Mouse (Mus musculus) MEL (cell line): Measurements from ENCODE around the gene Galnt10. TPM values are rescaled to one million over a fixed set of nuclear protein-coding genes. Genes with fewer than 3 reads are reported as not detected.

ENCODE experiments used
- DNase-seq: peaks from one replicate; pipeline ENCODE4 v3.0.0; 2011; ENCODE audit warnings: low read depth, low spot score
- H3K27ac ChIP-seq: 2 replicates; pipeline ENCODE4 v1.5.1; 2012; ENCODE audit warnings: low read depth, mild to moderate bottlenecking, control low read depth, low read length, moderate library complexity; ENCODE audit not compliant: control insufficient read depth
- H3K27me3 ChIP-seq, 2 experiments: fragments of 150-350 bp in 1 of 2; sonication (generic) in 1 of 2; 2 replicates each; pipeline ENCODE4 v1.6.1; 2012; ENCODE audit warnings: low read length in 2 of 2, mild to moderate bottlenecking in 2 of 2, improper control_type of control experiment in 1 of 2, moderate library complexity in 1 of 2; ENCODE audit not compliant: insufficient read depth in 2 of 2, control insufficient read depth in 1 of 2
- H3K36me3 ChIP-seq, 2 experiments: 2 replicates each; pipeline ENCODE4 v1.6.1; 2012 to 2014; ENCODE audit warnings: low read length in 2 of 2, improper control_type of control experiment in 1 of 2, inconsistent platforms in 1 of 2, mild to moderate bottlenecking in 1 of 2; ENCODE audit not compliant: insufficient read depth in 2 of 2, control insufficient read depth in 1 of 2
- H3K4me1 ChIP-seq, 2 experiments: fragments of 150-350 bp in 1 of 2; sonication (generic) in 1 of 2; 2 replicates each; pipeline ENCODE4 v1.6.1; 2012; ENCODE audit warnings: low read length in 2 of 2, improper control_type of control experiment in 1 of 2, mild to moderate bottlenecking in 1 of 2; ENCODE audit not compliant: insufficient read depth in 2 of 2, control insufficient read depth in 1 of 2
- H3K4me3 ChIP-seq, 2 experiments: fragments of 150-350 bp in 1 of 2; sonication (generic) in 1 of 2; 2 replicates each; pipeline ENCODE4 v1.5.1; 2012; ENCODE audit warnings: low read depth in 2 of 2, low read length in 2 of 2, mild to moderate bottlenecking in 2 of 2, moderate library complexity in 2 of 2, control low read depth in 1 of 2, improper control_type of control experiment in 1 of 2; ENCODE audit not compliant: control insufficient read depth in 1 of 2, insufficient read depth in 1 of 2
- H3K79me2 ChIP-seq: 2 replicates; pipeline ENCODE4 v1.6.1; 2012; ENCODE audit warnings: mild to moderate bottlenecking, low read length, moderate library complexity; ENCODE audit not compliant: control insufficient read depth, poor library complexity, insufficient read depth
- H3K9ac ChIP-seq: 2 replicates; pipeline ENCODE4 v1.6.1; 2012; ENCODE audit warnings: low read depth, mild to moderate bottlenecking, control low read depth, low read length, moderate library complexity; ENCODE audit not compliant: control insufficient read depth, poor library complexity, severe bottlenecking
- H3K9me3 ChIP-seq: fragments of 150-350 bp; sonication (generic); replicated peaks from 2 replicates; pipeline ENCODE4 v1.6.1; 2012; ENCODE audit warnings: mild to moderate bottlenecking, low read length, improper control_type of control experiment, moderate library complexity; ENCODE audit not compliant: insufficient read depth
- CHD1 ChIP-seq: IDR thresholded peaks from 2 replicates; pipeline ENCODE4 v1.6.1; 2012; ENCODE audit warnings: low read depth, mild to moderate bottlenecking, inconsistent platforms, low read length, improper control_type of control experiment
- E2F4 ChIP-seq: IDR thresholded peaks from 2 replicates; pipeline ENCODE4 v1.6.1; 2011; ENCODE audit warnings: low read depth, low read length, improper control_type of control experiment, borderline replicate concordance
- EP300 ChIP-seq, 2 experiments: IDR thresholded peaks; 2 replicates each; pipeline ENCODE4 v1.6.1; 2011; ENCODE audit warnings: improper control_type of control experiment in 2 of 2, low read length in 2 of 2, low read depth in 1 of 2, mild to moderate bottlenecking in 1 of 2
- ETS1 ChIP-seq: IDR thresholded peaks from 2 replicates; pipeline ENCODE4 v1.6.1; 2012; ENCODE audit warnings: low read depth, mild to moderate bottlenecking, inconsistent platforms, low read length, improper control_type of control experiment, moderate library complexity
- GABPA ChIP-seq: IDR thresholded peaks from 2 replicates; pipeline ENCODE4 v1.6.1; 2012; ENCODE audit warnings: low read depth, mild to moderate bottlenecking, inconsistent platforms, low read length, improper control_type of control experiment, moderate library complexity
- HCFC1 ChIP-seq: IDR thresholded peaks from 2 replicates; pipeline ENCODE4 v1.6.1; 2012; ENCODE audit warnings: low read depth, mild to moderate bottlenecking, inconsistent platforms, low read length, improper control_type of control experiment, moderate library complexity
- JUND ChIP-seq: IDR thresholded peaks from 2 replicates; pipeline ENCODE4 v1.6.1; 2011; ENCODE audit warnings: low read depth, mild to moderate bottlenecking, improper control_type of control experiment, low read length
- KAT2A ChIP-seq: conservative IDR thresholded peaks from 2 replicates; pipeline ENCODE4 v1.6.1; 2012; ENCODE audit warnings: low read depth, low read length, improper control_type of control experiment, inconsistent platforms
- MAX ChIP-seq: IDR thresholded peaks from 2 replicates; pipeline ENCODE4 v1.6.1; 2011; ENCODE audit warnings: low read length, improper control_type of control experiment
- MAZ ChIP-seq: IDR thresholded peaks from 2 replicates; pipeline ENCODE4 v1.6.1; 2012; ENCODE audit warnings: low read depth, mild to moderate bottlenecking, inconsistent platforms, low read length, improper control_type of control experiment
- MEF2A ChIP-seq: IDR thresholded peaks from 2 replicates; pipeline ENCODE4 v1.6.1; 2014; ENCODE audit warnings: low read depth, mild to moderate bottlenecking, inconsistent platforms, low read length, improper control_type of control experiment; ENCODE audit not compliant: poor library complexity, insufficient replicate concordance, severe bottlenecking; ENCODE audit errors: extremely low read depth
- MXI1 ChIP-seq: IDR thresholded peaks from 2 replicates; pipeline ENCODE4 v1.6.1; 2011; ENCODE audit warnings: mild to moderate bottlenecking, low read depth, low read length, improper control_type of control experiment
- MYC ChIP-seq: IDR thresholded peaks from 2 replicates; pipeline ENCODE4 v1.6.1; 2011; ENCODE audit warnings: low read depth, mild to moderate bottlenecking, low read length, improper control_type of control experiment, moderate library complexity
- NRF1 ChIP-seq: IDR thresholded peaks from 2 replicates; pipeline ENCODE4 v1.6.1; 2014; ENCODE audit warnings: low read depth, mild to moderate bottlenecking, inconsistent platforms, low read length, improper control_type of control experiment, moderate library complexity; ENCODE audit not compliant: poor library complexity, insufficient read depth, severe bottlenecking
- POLR2A ChIP-seq, 2 experiments: IDR thresholded peaks; 2 replicates each; pipeline ENCODE4 v1.6.1; 2011 to 2012; ENCODE audit warnings: low read length in 2 of 2, mild to moderate bottlenecking in 2 of 2, control low read depth in 1 of 2, improper control_type of control experiment in 1 of 2, low read depth in 1 of 2, moderate library complexity in 1 of 2; ENCODE audit not compliant: control insufficient read depth in 1 of 2, insufficient read depth in 1 of 2, poor library complexity in 1 of 2
- POLR2AphosphoS5 ChIP-seq: IDR thresholded peaks from 2 replicates; pipeline ENCODE4 v1.6.1; 2012; ENCODE audit warnings: low read depth, borderline replicate concordance, mild to moderate bottlenecking, inconsistent platforms, low read length, moderate library complexity, mixed read lengths
- RAD21 ChIP-seq: IDR thresholded peaks from 2 replicates; pipeline ENCODE4 v1.6.1; 2011; ENCODE audit warnings: mild to moderate bottlenecking, low read depth, low read length, improper control_type of control experiment
- RCOR1 ChIP-seq: IDR thresholded peaks from 2 replicates; pipeline ENCODE4 v1.6.1; 2012; ENCODE audit warnings: low read depth, mild to moderate bottlenecking, inconsistent platforms, low read length, improper control_type of control experiment
- TAL1 ChIP-seq: IDR thresholded peaks from 2 replicates; pipeline ENCODE4 v1.6.1; 2012; ENCODE audit warnings: mild to moderate bottlenecking, inconsistent platforms, low read length, moderate library complexity, mixed read lengths
- TBP ChIP-seq: IDR thresholded peaks from 2 replicates; pipeline ENCODE4 v1.8.0; 2011; ENCODE audit warnings: low read depth, low read length, improper control_type of control experiment
- UBTF ChIP-seq: IDR thresholded peaks from 2 replicates; pipeline ENCODE4 v1.6.1; 2012; ENCODE audit warnings: low read depth, mild to moderate bottlenecking, inconsistent platforms, low read length, improper control_type of control experiment, moderate library complexity, borderline replicate concordance; ENCODE audit not compliant: insufficient read depth
- USF1 ChIP-seq: IDR thresholded peaks from 2 replicates; pipeline ENCODE4 v1.6.1; 2014; ENCODE audit warnings: low read depth, mild to moderate bottlenecking, inconsistent platforms, low read length, improper control_type of control experiment, moderate library complexity
- ZKSCAN1 ChIP-seq: IDR thresholded peaks from 2 replicates; pipeline ENCODE4 v1.6.1; 2012; ENCODE audit warnings: low read depth, mild to moderate bottlenecking, inconsistent platforms, low read length, improper control_type of control experiment, moderate library complexity
- ZMIZ1 ChIP-seq: IDR thresholded peaks from 2 replicates; pipeline ENCODE4 v1.6.1; 2012; ENCODE audit warnings: low read depth, mild to moderate bottlenecking, inconsistent platforms, low read length, improper control_type of control experiment, moderate library complexity
- polyA plus RNA-seq, 2 experiments: library from polyadenylated mRNA; stranded (reverse) in 1 of 2; unstranded in 1 of 2; fragments of >175 nt in 1 of 2; fragments of >200 nt in 1 of 2; gene quantifications; 2 replicates each; pipeline versions ENCODE4 v1.2.1 to v1.2.4; 2012; ENCODE audit warnings: low replicate concordance in 2 of 2, low read depth in 1 of 2; ENCODE audit not compliant: insufficient read length in 2 of 2, insufficient read depth in 1 of 2, missing spikeins in 1 of 2
- total RNA-seq: library from RNA; depleted of rRNA; stranded (reverse); fragments of 300-350 nt; gene quantifications from 2 replicates; pipeline ENCODE4 v1.2.3, GENCODE M21; 2012

Galnt10 gene
- total and polyA plus RNA-seq, 3 experiments, result 26.7 to 27.4 TPM; not detected in 1

DNA sequence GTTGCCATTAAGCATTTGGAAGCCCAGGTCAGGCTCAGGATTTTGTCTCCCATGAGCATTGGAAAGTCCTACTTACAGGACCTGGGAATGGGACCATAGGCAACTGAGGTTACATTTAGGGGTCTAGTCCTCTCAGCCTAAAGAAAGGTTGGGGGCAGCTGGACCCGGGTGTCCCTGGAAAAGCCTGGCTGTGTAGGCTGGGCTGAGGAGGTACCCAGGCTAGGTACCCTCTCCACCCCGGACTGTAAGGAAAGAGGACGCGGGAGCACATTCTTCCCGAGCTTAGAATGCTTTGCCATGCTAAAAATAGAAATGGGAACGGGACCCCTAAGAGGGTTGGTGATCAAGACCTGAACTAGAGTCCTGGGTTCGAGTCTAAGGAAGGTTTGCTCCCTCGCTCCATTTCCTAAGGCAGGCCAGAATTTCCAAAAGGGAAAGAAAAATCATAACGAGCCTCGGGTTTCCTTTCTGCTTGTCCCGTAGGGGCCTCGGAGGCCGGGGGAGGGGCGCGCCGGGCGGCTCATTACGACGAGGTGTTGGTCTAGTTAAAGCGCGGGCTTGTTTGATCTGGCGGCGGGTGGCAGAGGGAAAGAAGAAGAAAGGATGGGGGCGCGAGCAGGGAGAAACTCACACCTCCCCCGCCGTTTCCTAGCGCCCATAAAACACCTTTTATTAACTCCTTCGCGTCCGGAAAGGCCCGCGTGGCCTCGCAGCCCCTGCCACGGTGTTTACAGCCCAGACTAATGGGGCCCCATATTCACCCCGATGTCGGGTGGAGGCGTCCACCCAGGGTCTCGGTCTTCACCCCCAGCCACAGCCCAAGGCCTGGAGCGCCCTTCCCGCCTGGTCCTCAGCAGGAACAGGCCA lies 182.0 kb downstream of the Galnt10 start:
- Histone ChIP-seq H3K36me3 (no peaks in the 10 kb centered on the region), H3K79me2 (no peaks in the 10 kb centered on the region), H3K9me3 (no peaks in the 10 kb centered on the region), H3K27me3 (peaks cover 3% of the 10 kb centered on the region in 2 experiments; a peak in 2 of 4 replicates), H3K4me1 (0 out of 4 replicates have a peak, but pooled peaks cover 0 to 5% of the 10 kb centered on the region in 2 experiments), H3K27ac (no peak overlapping the region), H3K9ac (no peak overlapping the region), H3K4me3 (no peak overlapping the region)
- TF ChIP-seq TBP, result no peak
- no peak for TF ChIP-seq UBTF
- no peak for TF ChIP-seq JUND
- TF ChIP-seq MYC, result no peak
- no peak for TF ChIP-seq MEF2A
- TF ChIP-seq RAD21, result no peak
- TF ChIP-seq CHD1, result no peak
- no peak for TF ChIP-seq E2F4
- TF ChIP-seq KAT2A, result no peak
- TF ChIP-seq ETS1, result no peak
- no peak for TF ChIP-seq HCFC1
- TF ChIP-seq ZMIZ1, result no peak
- TF ChIP-seq POLR2A (IDR thresholded peaks at IDR 0.05; ENCODE audit: control insufficient read depth in 1 of 2, insufficient read depth in 1 of 2, low read depth in 1 of 2, low read length in 2 of 2, poor library complexity in 1 of 2), result no peak
- TF ChIP-seq ZKSCAN1, result no peak
- no peak for TF ChIP-seq TAL1
- no peak for TF ChIP-seq MAX
- TF ChIP-seq GABPA, result no peak
- TF ChIP-seq MXI1, result no peak
- no peak for DNase-seq

DNA sequence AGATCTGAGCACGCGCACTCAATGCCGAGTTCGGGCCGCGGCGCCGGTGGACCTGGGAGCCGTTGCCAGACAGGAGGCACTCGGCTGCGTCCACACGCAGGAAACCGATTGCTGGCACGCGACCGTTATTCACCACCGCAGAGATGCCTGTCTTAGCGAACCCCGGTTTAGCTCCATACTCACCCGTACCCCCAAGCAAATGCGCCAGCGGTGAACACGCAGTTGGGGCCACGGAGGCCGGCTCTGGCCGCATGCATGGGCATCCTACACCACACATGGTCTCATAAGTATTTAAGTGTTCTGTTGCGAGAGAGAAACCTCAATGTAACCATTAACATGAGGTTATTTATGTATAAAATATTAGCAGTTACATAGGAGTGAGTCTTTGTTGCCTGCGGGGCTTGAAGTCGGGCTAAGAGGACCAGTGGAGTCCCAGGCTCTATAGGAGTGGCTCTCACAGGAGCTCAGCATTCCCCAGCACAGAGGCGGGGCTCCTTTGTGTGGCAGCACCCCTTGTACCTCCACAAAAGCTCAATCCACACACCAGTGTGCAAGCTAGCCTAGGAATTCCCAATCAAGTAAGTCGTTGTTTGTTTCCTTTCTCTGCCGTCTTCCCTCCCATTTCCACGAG lies 182.8 kb downstream of the Galnt10 start:
- no peak for TF ChIP-seq POLR2AphosphoS5
- TF ChIP-seq UBTF, result no peak
- TF ChIP-seq MXI1, result no peak
- no peak for TF ChIP-seq JUND
- no peak for TF ChIP-seq E2F4
- no peak for TF ChIP-seq MEF2A
- TF ChIP-seq NRF1, result no peak
- TF ChIP-seq MAZ, result no peak
- TF ChIP-seq EP300 (IDR thresholded peaks at IDR 0.05; ENCODE audit: low read depth in 1 of 2, low read length in 2 of 2), result no peak
- TF ChIP-seq ZMIZ1, result no peak
- no peak for TF ChIP-seq RCOR1
- TF ChIP-seq USF1, result no peak
- TF ChIP-seq, all 39 proteins: peak for 0
- no peak overlapping the region for H3K4me3 ChIP-seq
- H3K9ac ChIP-seq, result no peak overlapping the region
- no peaks in the 10 kb centered on the region for H3K79me2 ChIP-seq
- H3K27ac ChIP-seq, result no peak overlapping the region
- no peaks in the 10 kb centered on the region for H3K36me3 ChIP-seq
- DNase-seq, result no peak
- no peaks in the 10 kb centered on the region for H3K9me3 ChIP-seq
- 0 out of 4 replicates have a peak, but pooled peaks cover 0 to 5% of the 10 kb centered on the region in 2 experiments for H3K4me1 ChIP-seq
- peaks cover 3% of the 10 kb centered on the region in 2 experiments; a peak in 2 of 4 replicates for H3K27me3 ChIP-seq
